Mouse (Mus musculus) heart, embryonic 14.5 days (tissue): ENCODE data around the gene Atp6v1c2. TPM values are rescaled to one million over a fixed set of nuclear protein-coding genes. Genes with fewer than 3 reads are reported as not detected.

Experiments used
- ATAC-seq: fragments of 200-750 bp; cut with Nextera tagmentation; 2 replicates; pipeline ENCODE4 v1.8.0; 2017; ENCODE audit warnings: low read depth, moderate TSS enrichment; ENCODE audit not compliant: insufficient number of reproducible peaks, insufficient read depth, low FRiP score
- H3K27ac ChIP-seq, 2 experiments: fragments of 200-500 bp in 1 of 2; fragments of 300-500 bp in 1 of 2; sonication (generic) in 1 of 2; replicated peaks in 1 of 2; 2 replicates each; pipeline ENCODE4 v1.5.1; 2012 to 2014; ENCODE audit warnings: low read depth in 2 of 2, low read length in 2 of 2, control low read depth in 1 of 2, mild to moderate bottlenecking in 1 of 2, mixed read lengths in 1 of 2; ENCODE audit not compliant: control insufficient read depth in 1 of 2, insufficient read depth in 1 of 2
- H3K27me3 ChIP-seq: fragments of 300-500 bp; sonication (generic); 2 replicates; pipeline ENCODE4 v1.6.1; 2014; ENCODE audit warnings: mild to moderate bottlenecking, low read length, control low read depth; ENCODE audit not compliant: control insufficient read depth, insufficient read depth
- H3K36me3 ChIP-seq: fragments of 300-500 bp; sonication (generic); 2 replicates; pipeline ENCODE4 v1.6.1; 2014; ENCODE audit warnings: mild to moderate bottlenecking, control low read depth, low read length, mixed read lengths; ENCODE audit not compliant: control insufficient read depth, insufficient read depth
- H3K4me1 ChIP-seq, 2 experiments: fragments of 200-500 bp in 1 of 2; fragments of 300-500 bp in 1 of 2; sonication (generic) in 1 of 2; 2 replicates each; pipeline ENCODE4 v1.6.1; 2012 to 2014; ENCODE audit warnings: low read length in 2 of 2, control low read depth in 1 of 2, mixed read lengths in 1 of 2; ENCODE audit not compliant: control insufficient read depth in 2 of 2, insufficient read depth in 2 of 2
- H3K4me2 ChIP-seq: fragments of 300-500 bp; sonication (generic); 2 replicates; pipeline ENCODE4 v1.6.1; 2014; ENCODE audit warnings: mild to moderate bottlenecking, low read length
- H3K4me3 ChIP-seq, 2 experiments: fragments of 200-500 bp in 1 of 2; fragments of 300-500 bp in 1 of 2; sonication (generic) in 1 of 2; 2 replicates each; pipeline ENCODE4 v1.5.1; 2012 to 2014; ENCODE audit warnings: low read length in 2 of 2, mild to moderate bottlenecking in 2 of 2, control low read depth in 1 of 2, low read depth in 1 of 2, moderate library complexity in 1 of 2; ENCODE audit not compliant: control insufficient read depth in 1 of 2, insufficient read depth in 1 of 2
- H3K9ac ChIP-seq: fragments of 300-500 bp; sonication (generic); 2 replicates; pipeline ENCODE4 v1.6.1; 2014; ENCODE audit warnings: mild to moderate bottlenecking, low read length
- H3K9me3 ChIP-seq: fragments of 300-500 bp; sonication (generic); 2 replicates; pipeline ENCODE4 v1.6.1; 2016; ENCODE audit warnings: low read length, control low read depth; ENCODE audit not compliant: control insufficient read depth
- WGBS: fragments of 180-500 bp; shearing (Covaris S2); extraction: QIAGEN DNeasy Blood & Tissue Kit; methylation state at CpG from one replicate; pipeline ENCODE4 v1.1.7; 2014; 5-methylcytosine and 5-hydroxymethylcytosine counted together
- polyA plus RNA-seq: library from polyadenylated mRNA; unstranded; fragments of >200 nt; fragmentation: Nextera tagmentation; extraction: Ambion mirVana; gene quantifications from 2 replicates; pipeline ENCODE4 v1.2.1, GENCODE M21; 2014

The Atp6v1c2 gene
- polyA plus RNA-seq, 1 experiment from 2014 or later: 0.26 TPM

- H3K4me3 ChIP-seq: no peak overlapping the region
- H3K4me1 ChIP-seq: no peaks in the 10 kb centered on the region
- ATAC-seq: no peak
- 67% methylated on average over 1 of the region's 1 CpGs for WGBS
- H3K27ac ChIP-seq: no peak overlapping the region
- H3K9me3 ChIP-seq: no peaks in the 10 kb centered on the region
- H3K9ac ChIP-seq: no peak overlapping the region
- H3K4me2 ChIP-seq: no peak overlapping the region
- H3K27me3 ChIP-seq: no peaks in the 10 kb centered on the region
- H3K36me3 ChIP-seq: no peaks in the 10 kb centered on the region
These were observed 29.3 kb downstream of the Atp6v1c2 start for GRCm38 (mm10) chr12:17299902-17300301.

DNA sequence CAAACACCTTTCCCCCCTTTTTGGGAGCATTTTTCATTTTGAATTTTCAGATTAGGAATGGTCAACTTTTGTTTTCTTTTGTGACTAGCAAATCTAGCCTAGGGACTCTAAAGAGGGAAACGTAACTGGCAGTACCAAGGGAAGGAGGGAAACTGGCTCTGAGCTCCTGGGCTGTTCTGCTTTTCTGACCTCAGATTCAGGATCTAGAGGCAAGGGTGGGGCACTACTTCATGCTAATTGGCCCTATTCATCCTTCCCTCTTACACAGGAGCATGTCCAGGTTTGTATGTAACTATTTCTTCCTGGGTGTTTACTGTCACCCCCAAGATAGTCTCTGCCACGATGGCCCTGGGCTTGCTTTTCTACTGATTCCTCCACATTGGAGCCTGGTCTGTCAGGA, 32.3 kb downstream of the Atp6v1c2 start:
- Histone ChIP-seq H3K4me3 (no peak overlapping the region), H3K27ac (no peak overlapping the region), H3K9me3 (no peaks in the 10 kb centered on the region), H3K36me3 (no peaks in the 10 kb centered on the region), H3K4me1 (no peaks in the 10 kb centered on the region), H3K4me2 (no peak overlapping the region), H3K27me3 (no peaks in the 10 kb centered on the region), H3K9ac (no peak overlapping the region)
- no peak for ATAC-seq
- 68% methylated on average over 2 of the region's 2 CpGs for WGBS

DNA sequence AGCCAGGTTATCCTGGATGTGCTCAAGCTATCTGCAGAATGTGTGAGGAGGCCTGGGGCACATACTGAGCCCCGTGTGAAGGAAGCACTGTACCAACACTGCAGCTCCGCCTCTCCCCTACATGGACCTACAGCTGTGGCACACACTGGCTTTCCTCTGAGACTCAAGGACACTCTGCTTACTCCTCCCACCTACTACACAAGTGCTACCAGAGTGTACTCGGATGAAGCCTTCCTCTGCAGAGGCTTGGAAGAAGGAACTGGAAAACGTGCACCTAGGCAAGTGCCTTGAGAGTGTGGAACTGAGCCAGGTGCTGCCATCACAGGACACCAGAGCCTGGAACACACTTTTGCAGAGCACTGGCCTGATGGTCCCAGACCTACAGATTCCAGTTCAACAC, 38.6 kb downstream of the Atp6v1c2 start:
- WGBS: 38% methylated on average over 4 of the region's 4 CpGs
- H3K27me3 ChIP-seq: no peaks in the 10 kb centered on the region
- no peak for ATAC-seq
- H3K36me3 ChIP-seq: peaks cover 8% of the 10 kb centered on the region; the same call in 1 of the 2 replicates
- H3K4me2 ChIP-seq: no peak overlapping the region
- no peaks in the 10 kb centered on the region for H3K9me3 ChIP-seq
- no peak overlapping the region for H3K27ac ChIP-seq
- H3K9ac ChIP-seq: no peak overlapping the region
- peaks cover 3 to 6% of the 10 kb centered on the region in 2 experiments; a peak in 2 of 4 replicates for H3K4me1 ChIP-seq
- H3K4me3 ChIP-seq: no peak overlapping the region

DNA sequence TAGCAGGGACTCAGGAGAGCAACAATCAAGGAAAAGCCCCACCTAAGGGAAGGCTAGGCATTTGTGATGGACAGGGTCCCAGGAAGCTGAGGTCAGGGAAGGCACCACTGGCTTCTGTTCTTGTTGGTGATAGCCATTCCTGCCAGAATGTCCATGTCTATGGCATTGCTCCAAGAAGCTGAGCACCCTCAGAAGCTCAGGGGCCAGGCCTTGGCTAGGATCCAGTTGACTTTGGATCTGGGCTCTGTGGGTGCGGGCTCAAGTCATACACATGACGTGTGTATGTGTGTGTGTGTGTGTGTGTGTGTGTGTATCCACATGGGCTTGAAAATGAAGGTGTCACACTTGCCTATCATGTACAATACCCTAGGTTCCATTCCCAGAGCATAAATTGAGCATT, 39.2 kb downstream of the Atp6v1c2 start:
- H3K36me3 ChIP-seq: peaks cover 14% of the 10 kb centered on the region
- H3K4me2 ChIP-seq: no peak overlapping the region
- H3K27me3 ChIP-seq: no peaks in the 10 kb centered on the region
- 43% methylated on average over 2 of the region's 2 CpGs for WGBS
- H3K9ac ChIP-seq: no peak overlapping the region
- H3K27ac ChIP-seq: no peak overlapping the region
- H3K4me1 ChIP-seq: peaks cover 3 to 6% of the 10 kb centered on the region in 2 experiments; a peak in 2 of 4 replicates
- no peaks in the 10 kb centered on the region for H3K9me3 ChIP-seq
- no peak overlapping the region for H3K4me3 ChIP-seq
- ATAC-seq: no peak

DNA sequence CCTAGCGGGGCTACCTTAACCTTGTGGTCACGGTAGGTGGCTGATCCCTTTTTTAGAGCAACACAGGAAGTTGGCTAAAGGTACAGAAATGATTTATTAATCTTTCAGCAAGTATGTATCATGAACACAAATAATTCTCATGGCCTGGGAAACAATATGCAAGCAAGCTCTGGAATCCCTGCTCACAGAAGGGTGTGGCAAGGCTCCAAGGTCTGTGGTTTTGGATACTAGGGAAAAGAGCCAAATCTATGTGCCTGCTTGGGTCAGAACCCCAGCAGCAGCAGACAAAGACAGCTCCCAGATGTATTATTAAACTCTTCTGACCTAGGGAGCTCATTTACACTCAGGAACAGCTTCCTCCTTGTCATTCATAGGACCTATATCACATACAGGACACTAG, 40.1 kb downstream of the Atp6v1c2 start:
- Histone ChIP-seq H3K9me3 (no peaks in the 10 kb centered on the region), H3K4me1 (peaks cover 3 to 6% of the 10 kb centered on the region in 2 experiments; a peak in 2 of 4 replicates), H3K27ac (no peak overlapping the region), H3K27me3 (no peaks in the 10 kb centered on the region), H3K4me2 (no peak overlapping the region), H3K4me3 (no peak overlapping the region), H3K36me3 (peaks cover 23% of the 10 kb centered on the region), H3K9ac (no peak overlapping the region)
- WGBS: 82% methylated on average over 2 of the region's 2 CpGs
- no peak for ATAC-seq

DNA sequence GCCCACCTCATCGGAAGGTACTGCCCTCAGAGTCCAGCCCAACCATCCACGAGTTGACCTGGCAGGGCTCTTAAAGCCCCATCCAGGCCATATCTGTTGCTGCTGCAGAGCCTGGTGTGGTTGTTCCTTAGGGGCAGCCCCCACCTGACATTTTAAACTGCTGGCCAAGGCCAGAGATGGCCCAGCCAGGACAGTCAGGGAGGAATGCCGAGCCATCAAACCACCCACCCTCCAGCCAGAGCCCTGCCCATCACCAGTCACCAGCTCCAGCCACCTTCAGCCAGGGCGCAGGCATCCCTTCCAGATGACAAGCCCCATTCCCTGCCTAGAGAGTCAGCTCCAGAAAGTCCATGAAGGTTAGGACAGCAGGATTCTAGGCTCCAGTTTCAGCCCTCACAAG, 40.7 kb downstream of the Atp6v1c2 start:
- no peak overlapping the region for H3K27ac ChIP-seq
- 55% methylated on average over 4 of the region's 4 CpGs for WGBS
- H3K9ac ChIP-seq: no peak overlapping the region
- H3K4me2 ChIP-seq: no peak overlapping the region
- H3K4me3 ChIP-seq: no peak overlapping the region
- H3K27me3 ChIP-seq: no peaks in the 10 kb centered on the region
- H3K4me1 ChIP-seq: peaks cover 3 to 6% of the 10 kb centered on the region in 2 experiments; a peak in 2 of 4 replicates
- no peaks in the 10 kb centered on the region for H3K9me3 ChIP-seq
- peaks cover 28% of the 10 kb centered on the region for H3K36me3 ChIP-seq
- no peak for ATAC-seq

DNA sequence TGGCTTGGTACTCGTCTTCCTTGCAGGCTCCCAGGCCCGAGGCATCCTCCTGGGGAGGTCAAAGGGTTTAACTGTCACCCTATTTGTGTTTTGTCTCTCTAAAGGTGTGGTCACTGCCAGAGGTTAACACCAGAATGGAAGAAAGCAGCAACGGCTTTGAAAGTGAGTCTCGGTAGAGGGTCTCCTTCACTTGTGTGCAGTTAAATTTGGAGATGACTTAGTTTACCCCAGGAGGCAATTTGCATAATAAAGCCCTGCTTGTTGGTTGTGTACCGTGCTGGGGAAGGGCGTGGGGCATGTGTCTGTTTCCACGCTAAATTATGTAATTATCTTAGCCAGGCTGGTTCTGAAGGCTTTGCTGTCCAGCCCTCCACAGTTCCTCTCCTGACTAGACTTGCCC, 55.3 kb downstream of the Atp6v1c2 start:
- Histone ChIP-seq H3K27me3 (no peaks in the 10 kb centered on the region), H3K9ac (no peak overlapping the region)
- WGBS: 85% methylated on average over 7 of the region's 7 CpGs

DNA sequence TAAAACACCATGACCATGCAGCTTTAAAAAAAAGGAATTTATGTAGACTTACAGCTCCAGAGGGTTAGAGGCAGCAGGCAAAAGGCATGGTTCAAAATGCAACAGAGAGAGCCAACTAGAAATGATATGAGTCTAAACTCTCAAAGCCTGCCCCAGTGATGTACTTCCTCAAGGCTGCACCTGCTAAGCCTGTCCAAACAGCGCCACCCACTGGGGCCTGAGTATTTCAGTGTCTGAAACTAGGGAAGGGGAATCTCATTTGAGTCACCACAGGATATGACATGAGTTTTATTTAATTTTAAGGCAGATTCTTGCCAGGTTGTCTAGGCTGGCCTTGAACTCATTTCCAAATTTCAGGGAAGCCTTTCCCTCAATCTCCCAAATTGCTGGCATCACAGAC, 57.9 kb downstream of the Atp6v1c2 start:
- no peak overlapping the region for H3K4me2 ChIP-seq
- no peaks in the 10 kb centered on the region for H3K9me3 ChIP-seq
- no peak for ATAC-seq
- H3K27me3 ChIP-seq: no peaks in the 10 kb centered on the region
- peaks cover 79% of the 10 kb centered on the region for H3K36me3 ChIP-seq
- WGBS: 81% methylated on average over 1 of the region's 1 CpGs
- H3K4me1 ChIP-seq: peaks cover 3 to 20% of the 10 kb centered on the region in 2 experiments; a peak in 3 of 4 replicates
- H3K27ac ChIP-seq: no peak overlapping the region
- no peak overlapping the region for H3K4me3 ChIP-seq
- H3K9ac ChIP-seq: no peak overlapping the region

More for the DNA sequence above, 55.3 kb downstream of the Atp6v1c2 start:
- H3K4me2 ChIP-seq: no peak overlapping the region
- peaks cover 97% of the 10 kb centered on the region for H3K36me3 ChIP-seq
- peaks cover 0 to 6% of the 10 kb centered on the region in 2 experiments; a peak in 1 of 4 replicates for H3K4me1 ChIP-seq
- H3K27ac ChIP-seq: no peak overlapping the region
- no peaks in the 10 kb centered on the region for H3K9me3 ChIP-seq
- ATAC-seq: no peak
- H3K4me3 ChIP-seq: no peak overlapping the region
